Mouse (Mus musculus): Measurements from ENCODE around the gene Rsrc1.
"Not testable (repeated sequence)": the region's sequence is repeated elsewhere in the genome, so short reads cannot be mapped to it uniquely, and the experiment has no call there.

GRCm38 (mm10) chr3:67073653-67074052 is 92.5 kb downstream of the Rsrc1 start:
- not testable (repeated sequence) for TF ChIP-seq CTCF (IDR thresholded peaks at IDR 0.05; ENCODE audit: low read depth, low read length); EP300 (IDR thresholded peaks at IDR 0.05; ENCODE audit: insufficient read depth, low read depth, low read length); POLR2A (IDR thresholded peaks at IDR 0.05; ENCODE audit: insufficient read depth, low read length)
